Mouse (Mus musculus) monocyte, adult 2 months (primary cell): ENCODE data around the gene Slc25a22.
A peak's percentile ranks its signal among the peaks of the same experiment; 100 is the strongest.

Experiments used
- DNase-seq, 2 experiments: peaks; one replicate each; pipeline ENCODE4 v3.0.0; 2022; ENCODE audit warnings: low spot score in 2 of 2, low read depth in 1 of 2

Gene Slc25a22

GRCm38 (mm10) chr7:141472763-141473162 is 35.1 kb upstream of the Slc25a22 start:
- DNase-seq, result no peak

GRCm38 (mm10) chr7:141472226-141472625 is 34.5 kb upstream of the Slc25a22 start:
- no peak for DNase-seq

- no peak for DNase-seq
These were observed 33.5 kb upstream of the Slc25a22 start for GRCm38 (mm10) chr7:141471236-141471635.

- DNase-seq, result no peak
These were observed 32.9 kb upstream of the Slc25a22 start for GRCm38 (mm10) chr7:141470637-141470944.

- no peak for DNase-seq
These were observed 32.4 kb upstream of the Slc25a22 start for GRCm38 (mm10) chr7:141469901-141470636.

GRCm38 (mm10) chr7:141469352-141469751 is 31.7 kb upstream of the Slc25a22 start:
- DNase-seq, result no peak

- no peak for DNase-seq
These were observed 31.0 kb upstream of the Slc25a22 start for GRCm38 (mm10) chr7:141468522-141469211.

- DNase-seq, result no peak
These were observed 30.5 kb upstream of the Slc25a22 start for GRCm38 (mm10) chr7:141468164-141468521.

GRCm38 (mm10) chr7:141467230-141468030 is 29.7 kb upstream of the Slc25a22 start, which contains the start of gene Cd151:
Cd151 (plus strand) TSS chr7:141467392.
- peak in 1 of 2 experiments; percentile 60 for DNase-seq

GRCm38 (mm10) chr7:141466607-141467148 is 29.0 kb upstream of the Slc25a22 start:
- no peak for DNase-seq

- no peak for DNase-seq
These were observed 28.3 kb upstream of the Slc25a22 start for GRCm38 (mm10) chr7:141466045-141466394.

- DNase-seq, result no peak
These were observed 27.8 kb upstream of the Slc25a22 start for GRCm38 (mm10) chr7:141465388-141466044.

GRCm38 (mm10) chr7:141464603-141465201 is 27.0 kb upstream of the Slc25a22 start:
- no peak for DNase-seq

- DNase-seq, result no peak
These were observed 26.3 kb upstream of the Slc25a22 start for GRCm38 (mm10) chr7:141463824-141464602.

GRCm38 (mm10) chr7:141462333-141462821 is 24.7 kb upstream of the Slc25a22 start:
- no peak for DNase-seq

- DNase-seq, result no peak
These were observed 24.0 kb upstream of the Slc25a22 start for GRCm38 (mm10) chr7:141461521-141462332.

GRCm38 (mm10) chr7:141460391-141461113 is 22.9 kb upstream of the Slc25a22 start, which contains the start of gene Cracr2b:
Cracr2b (plus strand) TSS chr7:141461094.
- no peak for DNase-seq

- no peak for DNase-seq
These were observed 22.3 kb upstream of the Slc25a22 start for GRCm38 (mm10) chr7:141460001-141460390.
